Mouse (Mus musculus) liver, postnatal 0 days (tissue): ENCODE measurements around the gene Fam90a1a.

Experiments used
- CTCF ChIP-seq: sonication (generic); IDR thresholded peaks from 2 replicates; pipeline ENCODE4 v1.5.1; 2016; ENCODE audit warnings: antibody characterized with exemption, low read depth
- EP300 ChIP-seq: IDR thresholded peaks from 2 replicates; pipeline ENCODE4 v1.6.1; 2016; ENCODE audit warnings: antibody characterized with exemption, low read depth, mild to moderate bottlenecking

DNA sequence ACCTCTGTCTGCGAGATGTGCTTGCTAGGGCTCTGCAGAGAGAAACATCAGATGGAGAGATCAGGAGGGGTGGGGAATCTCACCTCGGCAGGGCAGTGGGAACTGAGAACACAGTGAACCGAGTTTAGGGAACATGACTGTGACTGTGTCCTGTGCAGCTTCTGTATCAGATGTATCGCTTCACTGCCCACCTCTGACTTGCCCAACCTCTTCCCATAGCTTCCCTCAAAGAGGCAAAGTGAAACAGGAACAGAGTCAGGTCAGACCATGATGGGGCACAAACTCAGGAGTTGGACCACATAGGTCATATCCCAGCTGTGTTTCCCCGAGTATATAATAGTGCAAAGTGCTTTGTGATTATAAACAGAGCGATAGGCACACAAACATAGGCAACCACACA lies 47.9 kb downstream of the Fam90a1a start:
- TF ChIP-seq CTCF (no peak), EP300 (no peak)
